Mouse (Mus musculus) midbrain, postnatal 0 days (tissue): ENCODE measurements around the gene Zfp36l2. TPM values are rescaled to one million over a fixed set of nuclear protein-coding genes. Genes with fewer than 3 reads are reported as not detected.

Source experiments
- ATAC-seq: fragments of 200-750 bp; cut with Nextera tagmentation; 2 replicates; pipeline ENCODE4 v1.8.0; 2017; ENCODE audit warnings: moderate number of reproducible peaks, mild to moderate bottlenecking, moderate TSS enrichment, moderate library complexity; ENCODE audit not compliant: low FRiP score
- DNase-seq: peaks from one replicate; pipeline ENCODE4 v3.0.0-alpha.2; 2015; ENCODE audit warnings: low spot score
- H3K27ac ChIP-seq: fragments of 300-500 bp; sonication (generic); 2 replicates; pipeline ENCODE4 v1.5.1; 2014; ENCODE audit warnings: low read depth, mild to moderate bottlenecking, low read length, mixed read lengths
- H3K27me3 ChIP-seq: fragments of 300-500 bp; sonication (generic); 2 replicates; pipeline ENCODE4 v1.6.1; 2014; ENCODE audit warnings: low read length, control low read depth, mixed read lengths; ENCODE audit not compliant: insufficient read depth
- H3K36me3 ChIP-seq: fragments of 300-500 bp; sonication (generic); 2 replicates; pipeline ENCODE4 v1.6.1; 2014; ENCODE audit warnings: low read length, control low read depth, mixed read lengths; ENCODE audit not compliant: insufficient read depth
- H3K4me1 ChIP-seq: fragments of 300-500 bp; sonication (generic); 2 replicates; pipeline ENCODE4 v1.6.1; 2014; ENCODE audit warnings: mild to moderate bottlenecking, control low read depth, antibody characterized with exemption, low read length, mixed read lengths; ENCODE audit not compliant: insufficient read depth
- H3K4me2 ChIP-seq: fragments of 300-500 bp; sonication (generic); 2 replicates; pipeline ENCODE4 v1.6.1; 2014; ENCODE audit warnings: low read depth, mild to moderate bottlenecking, low read length, mixed read lengths; ENCODE audit not compliant: poor library complexity, severe bottlenecking
- H3K4me3 ChIP-seq: fragments of 300-500 bp; sonication (generic); 2 replicates; pipeline ENCODE4 v1.5.1; 2014; ENCODE audit warnings: low read depth, mild to moderate bottlenecking, low read length, moderate library complexity
- H3K9ac ChIP-seq: fragments of 300-500 bp; sonication (generic); replicated peaks from 2 replicates; pipeline ENCODE4 v1.6.1; 2014; ENCODE audit warnings: mild to moderate bottlenecking, low read length, moderate library complexity, mixed read lengths; ENCODE audit not compliant: poor library complexity, severe bottlenecking
- H3K9me3 ChIP-seq: fragments of 300-500 bp; sonication (generic); 2 replicates; pipeline ENCODE4 v1.6.1; 2016; ENCODE audit warnings: low read length, control low read depth
- CTCF ChIP-seq: IDR thresholded peaks from 2 replicates; pipeline ENCODE4 v1.5.1; 2016; ENCODE audit warnings: antibody characterized with exemption, mild to moderate bottlenecking
- WGBS: fragments of 180-500 bp; shearing (Covaris S2); extraction: QIAGEN DNeasy Blood & Tissue Kit; methylation state at CpG from one replicate; pipeline ENCODE4 v1.1.7; 2014; 5-methylcytosine and 5-hydroxymethylcytosine counted together
- polyA plus RNA-seq: library from polyadenylated mRNA; unstranded; fragments of >200 nt; fragmentation: Nextera tagmentation; extraction: Ambion mirVana; gene quantifications from 2 replicates; pipeline ENCODE4 v1.2.1, GENCODE M21; 2015
- total RNA-seq: library from RNA; depleted of rRNA; stranded (reverse); fragments of >200 nt; gene quantifications from 2 replicates; pipeline ENCODE4 v1.2.3, GENCODE M21; 2014

The Zfp36l2 gene
- total and polyA plus RNA-seq, 2 experiments from 2014 or later, result 5.9 to 17.7 TPM

- Histone ChIP-seq H3K27me3 (0 out of 2 replicates have a peak, but pooled peaks cover under 1% of the 10 kb centered on the region), H3K27ac (no peak overlapping the region), H3K36me3 (no peaks in the 10 kb centered on the region), H3K4me2 (no peak overlapping the region), H3K4me3 (no peak overlapping the region), H3K9ac (no peak overlapping the region), H3K9me3 (no peaks in the 10 kb centered on the region), H3K4me1 (0 out of 2 replicates have a peak, but pooled peaks cover 3% of the 10 kb centered on the region)
- no peak for ATAC-seq
- TF ChIP-seq CTCF, result no peak
- DNase-seq, result no peak
- 33% methylated on average over 5 of the region's 5 CpGs for WGBS
Measured at GRCm38 (mm10) chr17:84149566-84149965, 38.2 kb downstream of the Zfp36l2 start.

DNA sequence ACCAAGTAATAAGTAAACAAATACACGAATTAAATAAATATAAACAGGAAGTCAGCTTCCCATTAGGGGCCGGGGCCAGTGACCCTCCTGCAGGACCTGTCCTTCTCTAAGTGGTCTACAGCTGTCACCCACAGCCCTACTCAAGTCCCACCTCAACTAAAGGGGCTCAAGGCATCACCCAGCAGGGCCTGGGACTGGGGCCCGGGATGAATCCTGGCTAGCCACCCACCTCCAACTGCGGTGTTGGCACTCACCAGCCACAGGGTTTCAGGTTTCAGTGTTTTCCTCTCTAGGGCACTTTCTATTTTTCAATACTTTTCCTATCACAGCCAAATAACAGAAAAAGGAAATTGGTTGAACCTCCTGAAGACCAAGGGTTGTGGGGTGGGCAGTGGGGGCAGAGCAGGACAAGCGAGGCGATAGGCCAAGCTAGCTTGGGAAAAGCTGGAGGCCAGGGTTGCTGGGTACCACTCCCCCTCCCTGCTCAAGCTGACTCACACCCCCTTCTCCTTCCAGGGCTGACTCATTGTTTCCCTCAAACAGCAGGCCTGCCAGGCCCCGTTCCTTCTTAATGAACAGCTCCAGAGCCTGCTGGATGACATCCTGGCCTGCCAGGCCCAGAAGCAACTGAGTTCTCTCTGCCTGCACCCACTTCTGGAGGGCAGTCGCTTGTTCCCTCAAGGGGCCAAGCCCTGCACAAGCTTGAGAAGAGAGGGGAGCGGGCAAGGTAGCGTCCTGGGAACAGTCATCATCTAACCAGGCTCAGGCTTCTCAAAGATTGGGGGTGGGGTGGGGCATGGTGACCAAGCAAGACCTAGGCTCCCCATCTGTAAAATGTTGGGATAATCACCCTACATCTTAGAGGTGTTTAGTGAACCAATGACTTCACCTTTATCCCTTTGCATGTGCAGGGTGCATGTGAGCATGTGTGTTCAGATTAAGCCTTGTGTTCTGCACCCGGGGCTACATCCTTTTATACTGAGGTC, 39.0 kb downstream of the Zfp36l2 start:
- peak; percentile 60 for ATAC-seq
- no peak overlapping the region for H3K27ac ChIP-seq

GRCm38 (mm10) chr17:84147183-84148108, 40.3 kb downstream of the Zfp36l2 start:
- 58% methylated on average over 11 of the region's 11 CpGs for WGBS
- H3K4me3 ChIP-seq, result no peak overlapping the region
- H3K9me3 ChIP-seq, result no peaks in the 10 kb centered on the region
- no peaks in the 10 kb centered on the region for H3K36me3 ChIP-seq
- ATAC-seq, result no peak
- no peak for DNase-seq
- H3K9ac ChIP-seq, result no peak overlapping the region
- no peak for TF ChIP-seq CTCF
- H3K4me1 ChIP-seq, result 0 out of 2 replicates have a peak, but pooled peaks cover 3% of the 10 kb centered on the region
- no peaks in the 10 kb centered on the region for H3K27me3 ChIP-seq
- H3K27ac ChIP-seq, result no peak overlapping the region
- no peak overlapping the region for H3K4me2 ChIP-seq

More for the DNA sequence above, 39.0 kb downstream of the Zfp36l2 start:
- no peak overlapping the region for H3K4me2 ChIP-seq
- H3K27me3 ChIP-seq, result no peaks in the 10 kb centered on the region
- H3K4me1 ChIP-seq, result 0 out of 2 replicates have a peak, but pooled peaks cover 3% of the 10 kb centered on the region
- no peaks in the 10 kb centered on the region for H3K36me3 ChIP-seq
- WGBS, result 38% methylated on average over 11 of the region's 11 CpGs
- no peak for TF ChIP-seq CTCF
- no peak overlapping the region for H3K9ac ChIP-seq
- H3K9me3 ChIP-seq, result no peaks in the 10 kb centered on the region
- H3K4me3 ChIP-seq, result no peak overlapping the region
- peak; percentile 82 for DNase-seq

DNA sequence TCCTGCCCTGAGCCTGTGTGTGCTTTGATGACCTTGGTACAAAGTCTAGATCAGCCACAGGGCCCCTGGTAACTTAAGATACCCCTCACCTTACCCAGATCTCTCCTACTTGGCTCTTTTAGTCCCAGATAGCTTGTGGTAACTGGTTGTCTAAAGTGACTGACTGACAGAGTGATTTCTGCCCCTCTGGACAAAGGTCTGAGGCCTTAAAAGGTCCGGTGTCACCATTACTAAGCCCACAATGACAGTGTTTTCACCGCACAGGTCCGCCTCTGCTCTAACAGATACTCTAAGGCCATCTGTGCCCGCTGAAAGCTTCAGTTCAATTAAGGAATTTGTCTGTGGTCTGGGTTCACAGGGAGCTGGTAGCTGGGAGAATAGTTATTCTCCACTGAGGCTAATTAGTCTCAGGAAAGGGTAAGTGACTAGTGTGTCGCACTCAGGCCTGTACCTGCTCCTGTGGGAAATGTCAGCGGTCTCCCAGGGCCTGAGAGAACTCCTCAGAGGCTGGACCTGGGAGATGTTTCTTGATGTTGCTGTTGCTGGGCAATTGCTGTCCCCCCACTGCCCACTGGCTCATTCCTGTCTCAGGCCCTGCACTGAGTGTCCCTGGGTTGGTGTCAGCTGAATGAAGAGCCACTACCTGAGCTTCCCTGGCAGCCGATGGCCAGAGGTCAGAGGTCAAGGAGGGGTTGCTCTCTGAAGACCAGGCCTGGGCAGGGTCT, 41.1 kb downstream of the Zfp36l2 start:
- H3K27me3 ChIP-seq, result no peaks in the 10 kb centered on the region
- no peak overlapping the region for H3K4me2 ChIP-seq
- H3K9ac ChIP-seq, result no peak overlapping the region
- DNase-seq, result no peak
- 0 out of 2 replicates have a peak, but pooled peaks cover 3% of the 10 kb centered on the region for H3K4me1 ChIP-seq
- no peak for ATAC-seq
- H3K9me3 ChIP-seq, result no peaks in the 10 kb centered on the region
- H3K27ac ChIP-seq, result no peak overlapping the region
- no peak for TF ChIP-seq CTCF
- WGBS, result 60% methylated on average over 7 of the region's 7 CpGs
- H3K36me3 ChIP-seq, result no peaks in the 10 kb centered on the region
- H3K4me3 ChIP-seq, result no peak overlapping the region

- no peak overlapping the region for H3K4me3 ChIP-seq
- ATAC-seq (no peak), DNase-seq (no peak)
- no peaks in the 10 kb centered on the region for H3K27me3 ChIP-seq
- 0 out of 2 replicates have a peak, but pooled peaks cover 3% of the 10 kb centered on the region for H3K4me1 ChIP-seq
- H3K4me2 ChIP-seq, result no peak overlapping the region
- 22% methylated on average over 10 of the region's 10 CpGs for WGBS
- H3K9me3 ChIP-seq, result no peaks in the 10 kb centered on the region
- H3K9ac ChIP-seq, result no peak overlapping the region
- TF ChIP-seq CTCF, result no peak
- no peaks in the 10 kb centered on the region for H3K36me3 ChIP-seq
- H3K27ac ChIP-seq, result no peak overlapping the region
Measured at GRCm38 (mm10) chr17:84145826-84146287, 41.9 kb downstream of the Zfp36l2 start.
